Mouse (Mus musculus): ENCODE results near the gene Nfib. TPM values are rescaled to one million over a fixed set of nuclear protein-coding genes. Genes with fewer than 3 reads are reported as not detected.

Nfib gene
- total and polyA plus RNA-seq, 3 experiments, result 0.04 to 0.11 (median 0.09) TPM

DNA sequence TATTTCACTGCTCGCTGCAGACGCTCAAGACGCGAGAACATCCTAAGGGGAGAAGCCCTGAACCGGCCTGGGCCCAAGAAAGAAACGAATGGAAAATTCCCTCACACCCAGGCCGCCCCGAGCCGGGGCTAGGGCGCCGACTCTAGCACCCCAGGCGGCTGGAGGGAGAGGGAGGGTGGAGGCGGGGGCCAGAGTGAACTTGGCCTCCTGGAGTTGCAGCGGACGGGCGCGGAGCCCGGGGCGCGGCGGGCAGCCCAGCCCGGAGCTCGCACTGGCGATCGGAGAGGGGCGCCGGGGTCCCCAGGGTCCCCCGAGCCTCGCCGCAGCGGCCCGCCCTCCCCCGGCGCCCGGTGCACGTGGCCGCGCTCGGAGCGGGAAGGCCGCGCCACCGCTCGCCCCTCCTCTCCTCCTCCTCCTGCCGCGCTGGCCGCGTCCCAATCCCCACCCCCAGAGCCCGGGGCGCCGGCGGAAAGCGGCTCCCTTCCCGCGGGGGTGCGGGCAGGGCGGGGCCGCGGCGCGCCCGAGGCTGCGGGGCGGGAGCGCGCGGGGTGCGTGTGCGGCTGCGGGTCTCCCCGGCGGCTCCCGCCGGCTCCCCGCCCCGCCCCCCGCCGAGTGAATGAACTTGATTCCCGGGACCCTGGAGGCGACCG, 199.3 kb downstream of the Nfib start:
- Histone ChIP-seq H3K4me2 (ENCODE audit: insufficient read depth, low read depth, poor library complexity, severe bottlenecking) (no peak overlapping the region), H3K4me1 (ENCODE audit: control insufficient read depth in 1 of 2, insufficient read depth in 2 of 2) (no peaks in the 10 kb centered on the region), H3K27ac (ENCODE audit: insufficient read depth, low read depth) (no peak overlapping the region), H3K4me3 (replicated peaks in 1 of 3; ENCODE audit: low read depth in 2 of 3, low read length in 2 of 3, poor library complexity in 1 of 3) (no peak overlapping the region), H3K36me3 (replicated peaks in 1 of 2; ENCODE audit: control insufficient read depth in 1 of 2, insufficient read depth in 1 of 2, low read length in 1 of 2) (no peaks in the 10 kb centered on the region), H3K79me2 (replicated peaks; ENCODE audit: control insufficient read depth, extremely low read depth, insufficient read depth, poor library complexity, severe bottlenecking) (no peaks in the 10 kb centered on the region), H3K9ac (ENCODE audit: insufficient read depth, low read depth) (no peak overlapping the region), H3K27me3 (replicated peaks) (no peaks in the 10 kb centered on the region), H3K9me3 (replicated peaks; ENCODE audit: low read length) (peaks cover 19% of the 10 kb centered on the region)
- TF ChIP-seq JUN (IDR thresholded peaks at IDR 0.05; ENCODE audit: insufficient read depth, low read depth, low read length) (no peak), KAT2A (IDR thresholded peaks at IDR 0.05; ENCODE audit: insufficient replicate concordance, low read length) (no peak), GABPA (IDR thresholded peaks at IDR 0.05; ENCODE audit: insufficient replicate concordance, low read depth, low read length) (no peak), JUND (conservative IDR thresholded peaks at IDR 0.05; ENCODE audit: low read depth, low read length) (no peak), MXI1 (IDR thresholded peaks at IDR 0.05; ENCODE audit: low read depth, low read length) (no peak)
- in situ Hi-C loops (cut with MboI; ENCODE audit: low pct_ligation_motif_present, low pct_unique_long_range_greater_than_20kb, low sequenced_read_pairs) (no loop called here), dilution Hi-C loops (cut with MboI; ENCODE audit: extremely low pct_ligation_motif_present, extremely low pct_unique_long_range_greater_than_20kb, low sequenced_read_pairs) (no loop called here)
- DNase-seq (ENCODE audit: extremely low read depth), result no peak

DNA sequence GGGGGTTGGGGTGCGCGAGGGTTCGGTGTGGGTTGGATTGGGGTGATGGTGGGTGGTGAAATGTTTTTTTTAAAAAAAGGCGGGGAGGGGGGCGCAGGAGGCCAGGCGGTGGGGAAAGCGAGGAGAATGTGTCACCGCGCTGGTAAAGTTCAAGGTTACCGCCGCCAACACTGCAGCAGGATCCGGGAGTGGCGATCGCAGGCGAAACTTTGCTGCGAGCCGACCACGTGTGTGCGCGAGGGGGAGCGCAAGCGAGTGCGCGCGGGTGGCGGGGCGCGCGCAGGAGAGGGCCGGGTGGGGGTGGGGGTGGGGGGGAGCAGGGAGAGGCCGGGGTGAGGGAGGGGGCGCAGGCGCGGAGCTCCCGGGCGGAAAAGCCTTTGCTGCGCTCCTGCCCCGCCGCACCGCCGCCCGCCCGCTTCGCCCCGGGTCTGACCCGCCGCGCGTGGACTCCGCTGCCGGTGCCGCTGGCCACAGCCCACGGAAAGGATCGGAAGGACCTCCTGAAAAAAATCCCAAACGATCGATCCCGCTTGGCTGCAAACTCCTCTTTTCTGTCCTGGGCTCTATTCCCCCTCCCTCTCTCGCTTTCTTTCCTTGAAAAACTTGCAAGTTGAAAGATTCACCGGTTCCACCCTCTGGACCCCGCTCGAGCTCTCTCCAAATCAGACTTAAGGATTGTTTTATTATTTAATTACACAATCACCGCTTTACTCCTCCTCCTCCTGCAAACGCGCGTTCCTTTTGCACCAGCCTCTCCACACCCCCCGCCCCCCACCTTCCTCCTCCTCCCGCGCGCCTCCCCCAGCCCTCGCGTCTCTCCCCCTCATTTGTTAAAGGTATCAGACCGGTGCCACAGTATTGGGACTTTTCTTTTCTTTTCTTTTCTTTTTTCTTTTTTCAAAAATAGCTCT, 200.2 kb downstream of the Nfib start:
- Histone ChIP-seq H3K4me2 (ENCODE audit: insufficient read depth, low read depth, poor library complexity, severe bottlenecking) (no peak overlapping the region), H3K79me2 (replicated peaks; ENCODE audit: control insufficient read depth, extremely low read depth, insufficient read depth, poor library complexity, severe bottlenecking) (no peaks in the 10 kb centered on the region), H3K9ac (ENCODE audit: insufficient read depth, low read depth) (no peak overlapping the region), H3K27me3 (replicated peaks) (no peaks in the 10 kb centered on the region), H3K27ac (ENCODE audit: insufficient read depth, low read depth) (no peak overlapping the region), H3K4me1 (ENCODE audit: control insufficient read depth in 1 of 2, insufficient read depth in 2 of 2) (no peaks in the 10 kb centered on the region), H3K4me3 (replicated peaks in 1 of 3; ENCODE audit: low read depth in 2 of 3, low read length in 2 of 3, poor library complexity in 1 of 3) (no peak overlapping the region), H3K36me3 (replicated peaks in 1 of 2; ENCODE audit: control insufficient read depth in 1 of 2, insufficient read depth in 1 of 2, low read length in 1 of 2) (no peaks in the 10 kb centered on the region), H3K9me3 (replicated peaks; ENCODE audit: low read length) (peaks cover 19% of the 10 kb centered on the region)
- DNase-seq (ENCODE audit: extremely low read depth), result no peak
- dilution Hi-C loops (cut with MboI; ENCODE audit: extremely low pct_ligation_motif_present, extremely low pct_unique_long_range_greater_than_20kb, low sequenced_read_pairs) (no loop called here), in situ Hi-C loops (cut with MboI; ENCODE audit: low pct_ligation_motif_present, low pct_unique_long_range_greater_than_20kb, low sequenced_read_pairs) (no loop called here)
- TF ChIP-seq ZC3H11A (IDR thresholded peaks at IDR 0.05; ENCODE audit: low read depth, low read length), result no peak
- TF ChIP-seq POLR2AphosphoS2 (IDR thresholded peaks at IDR 0.05; ENCODE audit: low read depth, low read length), result no peak
- TF ChIP-seq CTCF (conservative IDR thresholded peaks at IDR 0.05 in 1 of 2, IDR thresholded peaks at IDR 0.05 in 1 of 2; ENCODE audit: low read depth in 2 of 2, low read length in 2 of 2), result no peak
- no peak for TF ChIP-seq IRF4 (IDR thresholded peaks at IDR 0.05; ENCODE audit: low read depth, low read length)
- no peak for TF ChIP-seq E2F4 (IDR thresholded peaks at IDR 0.05; ENCODE audit: insufficient replicate concordance, low read depth, low read length)
- no peak for TF ChIP-seq MXI1 (IDR thresholded peaks at IDR 0.05; ENCODE audit: low read depth, low read length)
- no peak for TF ChIP-seq MAFK (IDR thresholded peaks at IDR 0.05; ENCODE audit: insufficient replicate concordance, low read length)
- no peak for TF ChIP-seq CHD2 (IDR thresholded peaks at IDR 0.05; ENCODE audit: low read length)
- TF ChIP-seq KAT2A (IDR thresholded peaks at IDR 0.05; ENCODE audit: insufficient replicate concordance, low read length), result no peak
- TF ChIP-seq GABPA (IDR thresholded peaks at IDR 0.05; ENCODE audit: insufficient replicate concordance, low read depth, low read length), result no peak
- TF ChIP-seq SIN3A (IDR thresholded peaks at IDR 0.05; ENCODE audit: low read length), result no peak
- TF ChIP-seq BHLHE40 (IDR thresholded peaks at IDR 0.05; ENCODE audit: low read depth, low read length), result no peak
- TF ChIP-seq EP300 (IDR thresholded peaks at IDR 0.05; ENCODE audit: low read length), result no peak
- no peak for TF ChIP-seq ZMIZ1 (IDR thresholded peaks at IDR 0.05; ENCODE audit: low read depth, low read length)
- no peak for TF ChIP-seq MAX (IDR thresholded peaks at IDR 0.05; ENCODE audit: low read length)

Data from CH12.LX (cell line).